Mouse (Mus musculus) myocyte (in vitro differentiated cells): ENCODE data around the gene Cd8a.

Experiments used
- E2F4 ChIP-seq: IDR thresholded peaks from one replicate; pipeline ENCODE4 v1.6.1; 2011; ENCODE audit warnings: mild to moderate bottlenecking, control low read depth, moderate library complexity; ENCODE audit not compliant: insufficient read depth
- MYOD1 ChIP-seq, 3 experiments: IDR thresholded peaks; one replicate each; pipeline ENCODE4 v1.6.1; 2011; ENCODE audit warnings: control low read depth in 2 of 3, low read depth in 2 of 3, mild to moderate bottlenecking in 2 of 3, moderate library complexity in 1 of 3; ENCODE audit not compliant: insufficient read length in 2 of 3, control insufficient read depth in 1 of 3
- POLR2A ChIP-seq: IDR thresholded peaks from one replicate; pipeline ENCODE4 v1.6.1; 2011; ENCODE audit warnings: low read depth, mild to moderate bottlenecking, control low read depth, moderate library complexity; ENCODE audit not compliant: insufficient read length
- POLR2AphosphoS2 ChIP-seq: IDR thresholded peaks from one replicate; pipeline ENCODE4 v1.6.1; 2011; ENCODE audit warnings: low read depth, control low read depth; ENCODE audit not compliant: insufficient read length
- REST ChIP-seq: IDR thresholded peaks from one replicate; pipeline ENCODE4 v1.6.1; 2011; ENCODE audit warnings: mild to moderate bottlenecking, control low read depth, moderate library complexity; ENCODE audit not compliant: insufficient read depth, insufficient read length
- USF1 ChIP-seq: IDR thresholded peaks from one replicate; pipeline ENCODE4 v1.6.1; 2011; ENCODE audit warnings: low read depth, mild to moderate bottlenecking, control low read depth, moderate library complexity

DNA sequence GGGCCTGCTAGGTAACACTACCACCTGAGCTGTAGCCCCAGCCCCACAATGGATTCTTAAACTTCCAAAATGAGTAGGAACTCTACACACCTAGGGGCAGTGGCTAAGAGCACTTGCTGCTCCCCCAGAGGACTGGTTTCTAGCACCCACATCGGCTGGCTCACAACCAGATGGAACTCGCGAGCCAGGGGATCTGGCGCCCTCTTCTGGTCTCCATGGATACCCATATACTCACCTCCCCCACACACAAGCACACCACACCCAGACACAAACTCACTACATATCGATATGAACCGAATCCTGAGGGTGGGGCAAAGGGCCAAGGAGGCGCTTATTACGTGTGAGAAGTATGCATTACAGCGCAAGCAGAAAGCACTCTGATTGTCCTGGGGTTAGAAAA, 25.2 kb upstream of the Cd8a start:
- TF ChIP-seq MYOD1 (IDR thresholded peaks at IDR 0.05; ENCODE audit: control insufficient read depth in 1 of 3, insufficient read length in 2 of 3, low read depth in 2 of 3) = no peak
- TF ChIP-seq POLR2A = no peak
- no peak for TF ChIP-seq E2F4
- no peak for TF ChIP-seq USF1
- TF ChIP-seq REST = no peak
- no peak for TF ChIP-seq POLR2AphosphoS2
